Mouse (Mus musculus) heart, embryonic 10.5 days (tissue): ENCODE results near the gene Vwa2. TPM values are rescaled to one million over a fixed set of nuclear protein-coding genes. Genes with fewer than 3 reads are reported as not detected.
A peak's percentile ranks its signal among the peaks of the same experiment; 100 is the strongest.

ENCODE experiments used
- DNase-seq: peaks from one replicate; pipeline ENCODE4 v3.0.0-alpha.2; 2017; ENCODE audit warnings: low spot score
- H3K27ac ChIP-seq: fragments of 300-500 bp; sonication (generic); 2 replicates; pipeline ENCODE4 v1.5.1; 2016; ENCODE audit warnings: mild to moderate bottlenecking
- H3K27me3 ChIP-seq: fragments of 300-500 bp; sonication (generic); 2 replicates; pipeline ENCODE4 v1.6.1; 2016; ENCODE audit warnings: mild to moderate bottlenecking; ENCODE audit not compliant: poor library complexity, insufficient read depth, severe bottlenecking
- H3K36me3 ChIP-seq: fragments of 300-500 bp; sonication (generic); 2 replicates; pipeline ENCODE4 v1.6.1; 2016; ENCODE audit warnings: mild to moderate bottlenecking, moderate library complexity
- H3K4me1 ChIP-seq: fragments of 300-500 bp; sonication (generic); 2 replicates; pipeline ENCODE4 v1.6.1; 2016; ENCODE audit warnings: mild to moderate bottlenecking
- H3K4me3 ChIP-seq: fragments of 300-500 bp; sonication (generic); 2 replicates; pipeline ENCODE4 v1.5.1; 2016; ENCODE audit warnings: mild to moderate bottlenecking, moderate library complexity
- H3K9me3 ChIP-seq: fragments of 300-500 bp; sonication (generic); 2 replicates; pipeline ENCODE4 v1.6.1; 2016; ENCODE audit warnings: mild to moderate bottlenecking, moderate library complexity
- WGBS: fragments of 180-500 bp; shearing (Covaris S2); methylation state at CpG from one replicate; pipeline ENCODE4 v1.1.7; 2016; 5-methylcytosine and 5-hydroxymethylcytosine counted together
- polyA plus RNA-seq: library from polyadenylated mRNA; unstranded; fragments of >200 nt; fragmentation: Nextera tagmentation; extraction: Ambion mirVana; gene quantifications from 2 replicates; pipeline ENCODE4 v1.2.1, GENCODE M21; 2016

Gene Vwa2
- polyA plus RNA-seq = 0.38 and 1.9 TPM in 2 replicates

DNA sequence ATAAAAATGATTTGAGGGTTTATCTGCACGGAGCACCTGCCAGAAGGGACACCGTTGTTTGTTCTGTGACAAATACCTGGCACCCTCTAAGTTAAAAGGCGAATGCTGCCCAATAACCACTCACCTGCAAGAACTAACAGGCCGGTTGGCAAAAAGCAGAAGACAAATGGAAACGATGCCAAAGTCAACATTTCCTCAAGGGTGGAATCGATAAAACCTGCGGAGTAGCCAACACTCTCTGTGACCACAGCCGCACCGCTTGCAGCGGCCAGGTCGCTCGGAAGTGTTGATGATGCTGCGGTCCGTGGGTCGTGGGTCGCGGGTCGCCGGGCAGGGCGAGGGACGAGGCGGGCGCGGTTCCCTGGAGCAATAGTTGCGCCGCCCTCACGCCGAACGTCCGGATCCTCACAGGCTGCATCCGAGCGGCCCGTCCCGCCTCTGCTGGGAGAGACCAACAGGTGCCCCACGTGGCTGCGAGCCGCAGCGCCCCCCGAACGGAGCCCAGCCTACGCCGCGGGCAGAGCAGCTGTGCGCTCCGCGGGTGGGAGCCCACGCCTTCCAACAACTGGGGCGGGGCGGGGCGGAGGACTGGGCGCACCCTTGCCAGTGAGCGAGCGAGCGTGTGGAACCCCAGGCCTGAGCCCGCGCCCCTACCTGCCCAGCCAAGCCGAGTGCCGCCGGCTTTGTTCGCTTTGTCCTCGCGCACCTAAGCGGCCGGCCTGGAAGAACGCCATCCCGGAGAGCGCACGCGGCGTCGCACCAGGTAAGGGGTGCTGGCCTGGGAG lies at the start of gene Vwa2:
TSS of gene Vwa2 (plus strand) at position 434 of the 785 bp plus-strand sequence.
- H3K4me1 ChIP-seq = peaks cover 17% of the 10 kb centered on the region
- DNase-seq = no peak
- H3K9me3 ChIP-seq = no peaks in the 10 kb centered on the region
- peak within 1 kb of the TSS; percentile 71 for H3K4me3 ChIP-seq
- H3K36me3 ChIP-seq = no peaks in the 10 kb centered on the region
- WGBS = 2% methylated on average over 71 of the region's 71 CpGs
- H3K27me3 ChIP-seq = peaks cover 86% of the 10 kb centered on the region
- H3K27ac ChIP-seq = peak within 1 kb of the TSS; percentile 73

DNA sequence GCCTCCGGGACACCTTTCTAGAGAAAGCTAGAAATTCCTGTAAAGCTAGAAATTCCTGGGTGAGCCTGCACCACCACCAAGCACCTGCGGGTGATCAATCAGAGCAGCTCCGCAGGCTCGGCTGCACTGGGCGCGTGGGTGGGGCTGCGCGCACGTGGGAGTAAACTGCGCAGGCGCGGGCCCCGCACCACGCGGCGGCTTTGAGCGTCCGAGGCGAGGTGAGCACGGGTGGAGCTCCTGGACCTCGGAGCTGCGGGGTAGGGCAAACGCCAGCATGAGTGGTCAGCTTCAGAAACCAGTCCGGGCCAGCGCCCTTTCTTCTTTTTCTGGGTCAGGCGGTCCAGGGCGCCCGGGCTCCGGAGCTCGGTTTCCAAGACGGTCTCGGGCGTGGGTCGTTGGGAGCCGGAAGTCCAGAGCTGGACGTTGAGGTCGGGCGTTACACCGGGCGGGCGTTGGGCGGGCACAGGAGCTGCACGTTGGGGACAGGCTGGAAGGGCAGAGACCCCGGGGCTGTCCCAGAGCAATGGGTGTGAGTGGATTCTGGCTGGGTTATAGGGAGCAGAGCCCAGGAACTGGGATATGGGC lies 47.9 kb upstream of the Vwa2 start, which contains the start of gene Tdrd1:
TSS of gene Tdrd1 (plus strand) at position 163 of the 585 bp plus-strand sequence.
- WGBS = 42% methylated on average over 44 of the region's 44 CpGs
- Histone ChIP-seq H3K36me3 (no peaks in the 10 kb centered on the region), H3K27ac (peak within 1 kb of the TSS; percentile 66), H3K27me3 (peaks cover 31% of the 10 kb centered on the region), H3K4me3 (peak within 1 kb of the TSS; percentile 45), H3K9me3 (no peaks in the 10 kb centered on the region), H3K4me1 (peaks cover 13% of the 10 kb centered on the region)
- DNase-seq = no peak

GRCm38 (mm10) chr19:56828305-56828704 lies 45.7 kb upstream of the Vwa2 start:
- no peak for DNase-seq
- 76% methylated on average over 11 of the region's 11 CpGs for WGBS
- no peaks in the 10 kb centered on the region for H3K36me3 ChIP-seq

GRCm38 (mm10) chr19:56829267-56829666 lies 44.8 kb upstream of the Vwa2 start:
- WGBS = 86% methylated on average over 9 of the region's 9 CpGs
- Histone ChIP-seq H3K27ac (no peak overlapping the region), H3K36me3 (no peaks in the 10 kb centered on the region), H3K4me3 (no peak overlapping the region), H3K9me3 (no peaks in the 10 kb centered on the region), H3K4me1 (peaks cover 6% of the 10 kb centered on the region), H3K27me3 (peaks cover 31% of the 10 kb centered on the region)
- DNase-seq = no peak

More at GRCm38 (mm10) chr19:56828305-56828704, 45.7 kb upstream of the Vwa2 start:
- Histone ChIP-seq H3K27me3 (peaks cover 31% of the 10 kb centered on the region), H3K9me3 (no peaks in the 10 kb centered on the region), H3K27ac (no peak overlapping the region), H3K4me3 (no peak overlapping the region), H3K4me1 (peaks cover 6% of the 10 kb centered on the region)

- H3K27ac ChIP-seq = no peak overlapping the region
- H3K4me3 ChIP-seq = no peak overlapping the region
- no peaks in the 10 kb centered on the region for H3K9me3 ChIP-seq
- no peak for DNase-seq
- no peaks in the 10 kb centered on the region for H3K36me3 ChIP-seq
- WGBS = 92% methylated on average over 4 of the region's 4 CpGs
- peaks cover 6% of the 10 kb centered on the region for H3K4me1 ChIP-seq
- peaks cover 22% of the 10 kb centered on the region for H3K27me3 ChIP-seq
Observed at GRCm38 (mm10) chr19:56830163-56830562, 43.9 kb upstream of the Vwa2 start.

GRCm38 (mm10) chr19:56835340-56835739 lies 38.7 kb upstream of the Vwa2 start:
- DNase-seq = no peak
- Histone ChIP-seq H3K27me3 (no peaks in the 10 kb centered on the region), H3K4me3 (no peak overlapping the region), H3K36me3 (no peaks in the 10 kb centered on the region), H3K27ac (no peak overlapping the region), H3K4me1 (0 out of 2 replicates have a peak, but pooled peaks cover 3% of the 10 kb centered on the region), H3K9me3 (no peaks in the 10 kb centered on the region)
- 83% methylated on average over 9 of the region's 9 CpGs for WGBS

- 0 out of 2 replicates have a peak, but pooled peaks cover 3% of the 10 kb centered on the region for H3K4me1 ChIP-seq
- no peaks in the 10 kb centered on the region for H3K9me3 ChIP-seq
- H3K36me3 ChIP-seq = no peaks in the 10 kb centered on the region
- no peaks in the 10 kb centered on the region for H3K27me3 ChIP-seq
- no peak overlapping the region for H3K4me3 ChIP-seq
- 78% methylated on average over 17 of the region's 17 CpGs for WGBS
- H3K27ac ChIP-seq = no peak overlapping the region
- no peak for DNase-seq
Observed at GRCm38 (mm10) chr19:56838942-56839706, 34.9 kb upstream of the Vwa2 start.

DNA sequence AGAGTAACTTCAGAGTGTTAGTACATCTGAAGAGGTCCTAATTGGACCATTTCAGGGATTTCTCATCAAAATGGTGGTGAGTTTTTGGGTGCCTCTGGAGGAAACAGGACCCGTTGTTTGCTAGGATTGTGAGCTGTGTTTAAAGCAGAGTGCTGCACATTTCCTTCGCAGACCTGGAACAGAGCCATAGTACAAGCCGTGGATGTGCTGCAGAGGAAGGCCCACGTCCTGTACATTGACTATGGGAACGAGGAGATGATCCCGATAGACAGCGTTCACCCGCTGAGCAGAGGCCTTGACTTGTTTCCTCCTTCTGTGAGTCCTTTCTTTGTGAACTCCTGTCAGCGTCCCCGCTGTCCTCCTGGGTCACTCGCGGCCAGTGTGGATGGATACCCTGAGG lies 31.1 kb upstream of the Vwa2 start:
- H3K36me3 ChIP-seq = no peaks in the 10 kb centered on the region
- H3K4me1 ChIP-seq = no peaks in the 10 kb centered on the region
- DNase-seq = no peak
- 88% methylated on average over 12 of the region's 12 CpGs for WGBS
- H3K27ac ChIP-seq = no peak overlapping the region
- no peaks in the 10 kb centered on the region for H3K27me3 ChIP-seq
- no peaks in the 10 kb centered on the region for H3K9me3 ChIP-seq
- no peak overlapping the region for H3K4me3 ChIP-seq

GRCm38 (mm10) chr19:56852590-56852989 lies 21.5 kb upstream of the Vwa2 start:
- Histone ChIP-seq H3K4me1 (peaks cover 21% of the 10 kb centered on the region), H3K27me3 (no peaks in the 10 kb centered on the region), H3K4me3 (no peak overlapping the region), H3K27ac (no peak overlapping the region), H3K36me3 (no peaks in the 10 kb centered on the region), H3K9me3 (no peaks in the 10 kb centered on the region)
- no peak for DNase-seq

DNA sequence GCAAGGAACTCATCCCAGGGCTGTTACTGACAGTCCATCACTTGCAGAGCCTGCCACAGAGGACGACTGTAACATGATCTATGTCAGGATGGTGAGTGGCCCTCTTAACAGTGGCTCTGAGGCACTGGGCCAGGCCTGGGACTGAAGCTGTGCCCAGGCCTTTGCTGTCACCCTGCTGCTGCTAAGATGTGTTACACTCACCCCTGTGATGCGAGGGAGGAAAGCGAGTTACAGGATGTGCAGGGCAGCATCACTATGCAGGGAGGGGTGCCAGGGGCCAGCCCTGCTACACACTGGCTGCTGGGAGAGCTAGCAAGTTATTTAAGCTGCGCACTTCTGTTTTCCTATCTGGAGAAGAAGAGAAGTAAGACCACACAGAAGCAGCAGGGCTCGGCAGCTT lies 17.6 kb upstream of the Vwa2 start:
- H3K36me3 ChIP-seq = no peaks in the 10 kb centered on the region
- H3K4me1 ChIP-seq = peaks cover 18% of the 10 kb centered on the region
- WGBS = 25% methylated on average over 5 of the region's 5 CpGs
- DNase-seq = no peak
- H3K4me3 ChIP-seq = no peak overlapping the region
- H3K9me3 ChIP-seq = no peaks in the 10 kb centered on the region
- peak overlapping the region; percentile 59 for H3K27ac ChIP-seq
- H3K27me3 ChIP-seq = no peaks in the 10 kb centered on the region

GRCm38 (mm10) chr19:56867701-56868100 lies 6.3 kb upstream of the Vwa2 start:
- no peak overlapping the region for H3K27ac ChIP-seq

DNA sequence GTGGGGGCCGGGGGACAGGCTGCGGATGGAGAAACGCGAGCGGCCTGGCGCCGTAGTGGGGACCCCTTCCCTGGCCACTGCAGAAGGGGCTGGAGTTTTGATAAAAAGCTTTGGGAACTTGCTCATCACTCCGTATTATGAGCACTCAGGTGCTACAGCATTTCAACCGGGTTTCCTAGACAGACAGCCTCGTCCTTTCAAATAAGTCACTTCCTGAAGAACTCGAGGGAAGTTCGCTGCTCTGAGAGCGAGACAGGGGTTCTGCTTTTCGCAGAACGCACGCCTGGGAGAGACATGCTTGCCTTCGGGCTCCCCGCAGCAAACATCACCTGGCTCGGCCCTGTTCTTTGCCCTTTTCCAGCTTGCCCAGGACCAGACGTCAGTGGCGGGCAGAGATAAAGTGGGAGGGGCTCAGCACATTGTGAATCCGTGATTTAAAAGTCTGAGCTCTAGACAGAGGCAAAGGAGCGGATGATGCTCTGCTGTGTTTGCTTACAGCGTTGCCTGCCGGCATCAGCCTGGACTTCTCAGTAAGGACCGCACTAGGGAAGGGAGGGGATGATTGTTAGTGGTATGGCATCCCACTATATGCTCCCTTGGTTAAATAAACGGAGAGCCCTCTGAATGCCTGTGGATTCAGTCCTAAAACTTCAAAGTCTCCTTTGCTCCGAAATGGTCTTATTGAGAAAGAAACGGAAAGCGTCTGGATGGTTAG lies 709 bp downstream of the Vwa2 start:
- Histone ChIP-seq H3K27ac (peak overlapping the region; percentile 73), H3K36me3 (no peaks in the 10 kb centered on the region), H3K9me3 (no peaks in the 10 kb centered on the region), H3K4me3 (peak overlapping the region; percentile 71), H3K4me1 (peaks cover 19% of the 10 kb centered on the region), H3K27me3 (peaks cover 89% of the 10 kb centered on the region)
- 10% methylated on average over 30 of the region's 30 CpGs for WGBS
- DNase-seq = no peak

More at GRCm38 (mm10) chr19:56867701-56868100, 6.3 kb upstream of the Vwa2 start:
- no peak for DNase-seq
- Histone ChIP-seq H3K9me3 (no peaks in the 10 kb centered on the region), H3K4me3 (no peak overlapping the region), H3K36me3 (no peaks in the 10 kb centered on the region), H3K27me3 (peaks cover 36% of the 10 kb centered on the region), H3K4me1 (peaks cover 12% of the 10 kb centered on the region)
- 68% methylated on average over 4 of the region's 4 CpGs for WGBS
